Mouse (Mus musculus) ovary, postnatal 36 days (tissue): ENCODE results near the gene Ms4a4c.
"Not testable (repeated sequence)": the region's sequence is repeated elsewhere in the genome, so short reads cannot be mapped to it uniquely, and the experiment has no call there.

Source experiments
- DNase-seq: peaks from one replicate; pipeline ENCODE4 v3.0.0; 2022; ENCODE audit warnings: low spot score, mixed read lengths

Ms4a4c gene

DNA sequence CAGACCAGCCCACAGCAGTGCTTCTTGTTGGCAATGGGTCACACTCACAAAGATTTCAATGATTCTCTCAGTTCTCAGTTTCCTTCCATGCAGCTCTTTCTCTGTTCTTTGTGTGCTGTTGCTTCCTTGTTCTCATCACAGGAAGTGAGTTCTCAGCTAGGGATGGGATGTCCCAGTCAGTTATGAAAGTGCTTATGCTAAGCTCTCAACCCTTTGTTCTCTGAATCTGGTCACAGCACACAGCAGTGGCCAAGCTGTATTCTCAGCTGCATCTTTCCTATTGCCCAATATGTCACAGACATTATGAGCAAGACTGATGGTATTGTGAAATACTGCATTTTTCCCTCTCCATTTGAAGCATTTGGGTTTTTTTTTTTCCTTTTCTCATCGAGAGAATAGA, 60.2 kb downstream of the Ms4a4c start:
- not testable (repeated sequence) for DNase-seq

- DNase-seq = no peak
These were observed 61.9 kb downstream of the Ms4a4c start for GRCm38 (mm10) chr19:11466471-11466870.

DNA sequence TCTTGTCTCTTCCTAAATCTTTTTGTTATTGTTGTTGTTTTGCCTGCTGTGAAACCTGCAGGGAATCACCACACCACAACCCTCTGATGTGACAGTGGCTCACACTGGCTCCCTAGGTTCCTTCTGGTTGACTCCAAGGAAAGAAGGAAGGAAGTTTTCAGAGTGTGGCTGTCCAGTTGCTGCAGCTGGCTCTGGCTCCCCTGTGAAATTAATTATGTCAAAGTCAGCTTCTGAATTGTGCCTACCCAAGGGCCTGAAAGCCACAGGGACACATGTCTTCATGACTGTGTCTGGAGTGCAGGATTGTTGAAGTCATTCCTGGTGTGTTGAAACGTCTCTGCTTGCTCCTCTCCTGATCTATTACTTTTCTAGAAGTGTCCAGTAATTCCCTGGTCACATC, 63.8 kb downstream of the Ms4a4c start:
- not testable (repeated sequence) for DNase-seq

GRCm38 (mm10) chr19:11469215-11469614, 64.6 kb downstream of the Ms4a4c start, which contains the start of gene Ms4a6c:
Gene Ms4a6c (plus strand): TSS chr19:11469366.
- DNase-seq = not testable (repeated sequence)
